Mouse (Mus musculus) lung, postnatal 0 days (tissue): ENCODE measurements around the gene Cdc42ep4.

Experiments
- CTCF ChIP-seq: IDR thresholded peaks from 2 replicates; pipeline ENCODE4 v1.5.1; 2016; ENCODE audit warnings: antibody characterized with exemption, mild to moderate bottlenecking
- EP300 ChIP-seq: IDR thresholded peaks from 2 replicates; pipeline ENCODE4 v1.6.1; 2016; ENCODE audit warnings: antibody characterized with exemption, mild to moderate bottlenecking, control low read depth

DNA sequence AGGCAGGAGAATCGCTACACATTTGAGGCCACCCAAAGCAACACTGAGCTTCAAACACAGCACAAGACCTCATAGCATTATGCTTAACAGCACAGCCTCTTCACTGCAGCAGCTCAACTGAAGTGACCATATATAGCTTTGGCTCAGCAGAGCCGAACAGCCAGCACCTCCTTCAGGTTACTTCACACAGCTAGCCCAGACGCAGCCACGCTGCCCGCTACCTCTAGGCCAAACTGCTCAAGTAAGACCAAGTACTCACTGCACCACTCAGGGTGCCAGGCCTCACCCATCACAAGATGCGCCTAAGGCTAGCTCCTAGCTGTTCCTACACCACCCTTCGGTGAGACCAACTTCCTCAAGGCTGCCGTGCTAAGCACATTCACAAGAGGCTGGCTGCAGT lies 73.3 kb downstream of the Cdc42ep4 start:
- TF ChIP-seq CTCF (no peak; the same call in 1 of the 2 replicates), EP300 (no peak)
